Mouse (Mus musculus) natural killer cell, adult 2 months (primary cell): ENCODE results near the gene Fgf23.

Experiments used
- DNase-seq, 2 experiments: peaks; one replicate each; pipeline ENCODE4 v3.0.0; 2022; ENCODE audit warnings: low spot score in 2 of 2

The Fgf23 gene

GRCm38 (mm10) chr6:127072817-127073216 lies at the start of gene Fgf23:
Gene Fgf23 (plus strand): TSS chr6:127072902.
- DNase-seq, result no peak

GRCm38 (mm10) chr6:127024836-127025235 lies 47.9 kb upstream of the Fgf23 start:
- no peak for DNase-seq

- DNase-seq, result no peak
These were observed 37.9 kb upstream of the Fgf23 start for GRCm38 (mm10) chr6:127034760-127035159.

GRCm38 (mm10) chr6:127044909-127045308 lies 27.8 kb upstream of the Fgf23 start:
- DNase-seq, result no peak

GRCm38 (mm10) chr6:127050847-127051246 lies 21.9 kb upstream of the Fgf23 start:
- DNase-seq, result no peak

GRCm38 (mm10) chr6:127056990-127057588 lies 15.6 kb upstream of the Fgf23 start:
- DNase-seq, result no peak

GRCm38 (mm10) chr6:127059975-127060374 lies 12.7 kb upstream of the Fgf23 start:
- no peak for DNase-seq

- no peak for DNase-seq
These were observed 8.8 kb upstream of the Fgf23 start for GRCm38 (mm10) chr6:127063915-127064314.

GRCm38 (mm10) chr6:127064815-127065214 lies 7.9 kb upstream of the Fgf23 start:
- no peak for DNase-seq

GRCm38 (mm10) chr6:127079867-127080731 lies 7.4 kb downstream of the Fgf23 start:
- DNase-seq, result peak; percentile 4 to 22

GRCm38 (mm10) chr6:127081820-127082219 lies 9.1 kb downstream of the Fgf23 start:
- DNase-seq, result no peak

- DNase-seq, result no peak
These were observed 14.0 kb downstream of the Fgf23 start for GRCm38 (mm10) chr6:127086739-127087138.

GRCm38 (mm10) chr6:127094565-127094964 lies 21.9 kb downstream of the Fgf23 start:
- DNase-seq, result no peak

- DNase-seq, result no peak
These were observed 31.0 kb downstream of the Fgf23 start for GRCm38 (mm10) chr6:127103506-127104275.

- DNase-seq, result no peak
These were observed 31.8 kb downstream of the Fgf23 start for GRCm38 (mm10) chr6:127104396-127105029.

- peak in 1 of 2 experiments; percentile 48 for DNase-seq
These were observed 32.4 kb downstream of the Fgf23 start for GRCm38 (mm10) chr6:127105107-127105506.

- no peak for DNase-seq
These were observed 33.5 kb downstream of the Fgf23 start for GRCm38 (mm10) chr6:127106189-127106588.

GRCm38 (mm10) chr6:127106726-127107125 lies 34.0 kb downstream of the Fgf23 start:
- DNase-seq, result no peak

GRCm38 (mm10) chr6:127107413-127107812 lies 34.7 kb downstream of the Fgf23 start:
- no peak for DNase-seq

GRCm38 (mm10) chr6:127108368-127109060 lies 35.8 kb downstream of the Fgf23 start:
- no peak for DNase-seq

- peak; percentile 87 to 93 for DNase-seq
These were observed 36.8 kb downstream of the Fgf23 start, which contains the start of gene Tigar for GRCm38 (mm10) chr6:127109402-127109930. Gene Tigar (minus strand): TSS chr6:127109557.
